ENCODE assay signal across 10 mouse cellular contexts in genomic region chr11:97680430-97680829, GRCm38 (mm10). TPM values are rescaled to one million over a fixed set of nuclear protein-coding genes. Genes with fewer than 3 reads are reported as not detected.
DNase-seq lines count a peak whose midpoint lies in the region; ATAC-seq lines count a peak whose summit lies in the region.
"Had no signal": no experiment of that assay in that cellular context is flagged by ENCODE, and none has a peak within 500 bp of the region (broad histone marks: within the 10 kb centered on the region; RNA-seq: fewer than 3 reads in every experiment).

No protein-coding gene starts in this region.

- H3K27ac ChIP-seq in forebrain, embryonic 15.5 days (replicated peaks) = 0 out of 2 replicates have a peak overlapping the region, but pooled peaks have one; percentile 8
- peak overlapping the region; percentile 43 for H3K27ac ChIP-seq in neural tube, embryonic 13.5 days (replicated peaks)
- H3K27ac ChIP-seq: macrophage had no signal

- no peak for ATAC-seq in forebrain, embryonic 15.5 days (replicated peaks)
- ATAC-seq in neural tube, embryonic 13.5 days (ENCODE audit: low read depth) = peak; percentile 33

- peaks cover 38% of the 10 kb centered on the region for H3K36me3 ChIP-seq in forebrain, embryonic 15.5 days
- peaks cover 69% of the 10 kb centered on the region for H3K36me3 ChIP-seq in neural tube, embryonic 13.5 days

- WGBS in forebrain, embryonic 15.5 days = 56% methylated on average over 12 of the region's 12 CpGs
- 69% methylated on average over 12 of the region's 12 CpGs for WGBS in neural tube, embryonic 13.5 days

- intact Hi-C loops in gastrocnemius, postnatal 14 days (cut with DNase I; ENCODE audit: low total_unique reads) = no loop called here

- no peak overlapping the region for H3K4me3 ChIP-seq in forebrain, embryonic 15.5 days
- H3K4me3 ChIP-seq in neural tube, embryonic 13.5 days = no peak overlapping the region

- H3K9ac ChIP-seq in forebrain, embryonic 15.5 days (replicated peaks) = no peak overlapping the region
- H3K9ac ChIP-seq in neural tube, embryonic 13.5 days = 0 out of 2 replicates have a peak overlapping the region, but pooled peaks have one; percentile 14

- peak; percentile 41 for DNase-seq in gastrocnemius, postnatal 14 days
- DNase-seq in gastrocnemius, adult 18-20 months (ENCODE audit: low spot score) = no peak
- DNase-seq in lung, adult 18-20 months = peak; percentile 57 to 72
- no peak for DNase-seq in lung, postnatal 36 days
- no peak for DNase-seq in liver
- DNase-seq in layer of hippocampus, adult 9-10 months (ENCODE audit: low spot score) = no peak
- DNase-seq: embryo, embryonic 11 days had no signal

- H3K27me3 ChIP-seq in forebrain, embryonic 15.5 days = no peaks in the 10 kb centered on the region
- no peaks in the 10 kb centered on the region for H3K27me3 ChIP-seq in neural tube, embryonic 13.5 days

- no peak overlapping the region for H3K4me2 ChIP-seq in forebrain, embryonic 15.5 days (replicated peaks)
- H3K4me2 ChIP-seq in neural tube, embryonic 13.5 days = no peak overlapping the region

- no peaks in the 10 kb centered on the region for H3K9me3 ChIP-seq in forebrain, embryonic 15.5 days
- no peaks in the 10 kb centered on the region for H3K9me3 ChIP-seq in neural tube, embryonic 13.5 days

- H3K4me1 ChIP-seq in forebrain, embryonic 15.5 days = peaks cover 31% of the 10 kb centered on the region
- peaks cover 38% of the 10 kb centered on the region for H3K4me1 ChIP-seq in neural tube, embryonic 13.5 days (replicated peaks)

RNA-seq across cellular contexts. Expression of gene Cisd3, which starts 5.2 kb away (rescaled TPM):
- 100 to 1,000 TPM; 105 to 116 TPM for total RNA-seq in gastrocnemius, postnatal 14 days (2021)
- 100 to 1,000 TPM in 1 of 2 experiments, 10 to 100 TPM in 1; 96.7 to 102 TPM for total RNA-seq in gastrocnemius, adult 18-20 months (2021)
- polyA plus RNA-seq in forebrain, embryonic 15.5 days (2015; fragmentation: Nextera tagmentation; extraction: Ambion mirVana) = 17.4 and 19.5 TPM in 2 replicates
- 32.9 and 40.5 TPM in 2 replicates for polyA plus RNA-seq in neural tube, embryonic 13.5 days (2015; fragmentation: Nextera tagmentation; extraction: Ambion mirVana)

RNA-seq across cellular contexts. Expression of gene Mllt6, which starts 17.2 kb away (rescaled TPM):
- 10 to 100 TPM; 26.2 to 27.4 TPM for total RNA-seq in gastrocnemius, postnatal 14 days (2021)
- total RNA-seq in gastrocnemius, adult 18-20 months (2021) = 10 to 100 TPM; 44.1 to 51.0 TPM
- 4.3 and 4.7 TPM in 2 replicates for polyA plus RNA-seq in forebrain, embryonic 15.5 days (2015; fragmentation: Nextera tagmentation; extraction: Ambion mirVana)
- polyA plus RNA-seq in neural tube, embryonic 13.5 days (2015; fragmentation: Nextera tagmentation; extraction: Ambion mirVana) = 3.2 and 3.4 TPM in 2 replicates

RNA-seq across cellular contexts. Expression of gene Pcgf2, which starts 19.9 kb away (rescaled TPM):
- total RNA-seq in gastrocnemius, postnatal 14 days (2021) = 1 to 10 TPM; 6.5 to 7.7 TPM
- 1 to 10 TPM in 1 of 2 experiments, under 1 TPM in 1; 0.96 to 2.3 TPM for total RNA-seq in gastrocnemius, adult 18-20 months (2021)
- 18.1 and 18.8 TPM in 2 replicates for polyA plus RNA-seq in forebrain, embryonic 15.5 days (2015; fragmentation: Nextera tagmentation; extraction: Ambion mirVana)
- 20.4 and 22.6 TPM in 2 replicates for polyA plus RNA-seq in neural tube, embryonic 13.5 days (2015; fragmentation: Nextera tagmentation; extraction: Ambion mirVana)

RNA-seq across cellular contexts. Expression of gene Psmb3, which starts 22.8 kb away (rescaled TPM):
- total RNA-seq in gastrocnemius, postnatal 14 days (2021) = 100 to 1,000 TPM; 146 to 154 TPM
- total RNA-seq in gastrocnemius, adult 18-20 months (2021) = 100 to 1,000 TPM; 150 to 167 TPM
- 460 and 475 TPM in 2 replicates for polyA plus RNA-seq in forebrain, embryonic 15.5 days (2015; fragmentation: Nextera tagmentation; extraction: Ambion mirVana)
- polyA plus RNA-seq in neural tube, embryonic 13.5 days (2015; fragmentation: Nextera tagmentation; extraction: Ambion mirVana) = 444 and 473 TPM in 2 replicates

RNA-seq across cellular contexts. Expression of gene Epop, which starts 50.9 kb away (rescaled TPM):
- total RNA-seq in gastrocnemius, postnatal 14 days (2021) = 1 to 10 TPM in 1 of 2 experiments, under 1 TPM in 1; 0.60 to 1.3 TPM
- under 1 TPM; 0.75 to 1.00 TPM for total RNA-seq in gastrocnemius, adult 18-20 months (2021)
- polyA plus RNA-seq in forebrain, embryonic 15.5 days (2015; fragmentation: Nextera tagmentation; extraction: Ambion mirVana) = 4.6 and 5.8 TPM in 2 replicates
- 3.6 and 4.1 TPM in 2 replicates for polyA plus RNA-seq in neural tube, embryonic 13.5 days (2015; fragmentation: Nextera tagmentation; extraction: Ambion mirVana)

Comparison
In these comparisons a context has a peak if more than half of its experiments do, and no peak if none do; other contexts are left out.
1. DNase-seq: peak in gastrocnemius, postnatal 14 days (single experiment) and lung, adult 18-20 months (2 of 2); none in gastrocnemius, adult 18-20 months (single experiment), lung, postnatal 36 days (single experiment), liver (single experiment) and layer of hippocampus, adult 9-10 months (single experiment).